Comparison of ENCODE assay signal across 26 mouse cellular contexts in the genomic region with DNA sequence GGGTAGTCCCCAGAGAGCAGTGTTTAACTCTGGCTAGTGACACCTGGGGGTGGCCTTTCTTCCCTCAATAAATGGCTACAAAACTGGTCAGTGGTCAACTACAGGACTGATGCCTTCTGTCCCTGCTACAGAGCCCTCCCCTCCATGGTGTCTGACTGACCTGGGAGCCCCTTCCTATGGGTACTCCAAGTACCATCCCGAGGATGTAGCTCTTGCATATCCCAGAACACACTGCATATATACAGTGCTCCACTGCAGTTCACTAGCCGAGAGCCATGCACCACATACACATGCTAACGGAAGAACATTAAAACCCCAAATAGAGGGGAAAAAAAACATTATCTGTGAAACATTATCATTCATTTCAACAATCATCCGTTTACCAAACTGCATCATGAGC.
DNase-seq lines count a peak whose midpoint lies in the region; ATAC-seq lines count a peak whose summit lies in the region.
"Had no signal": no experiment of that assay in that cellular context is flagged by ENCODE, and none has a peak within 500 bp of the region (broad histone marks: within the 10 kb centered on the region; RNA-seq: fewer than 3 reads in every experiment).

No protein-coding gene starts in this region.

- no peak for DNase-seq in hindbrain, embryonic 14.5 days (ENCODE audit: low spot score)
- DNase-seq in midbrain, embryonic 10.5 days (ENCODE audit: low spot score), result no peak
- DNase-seq in spleen, postnatal 4 days (ENCODE audit: low spot score in 2 of 2), result no peak
- DNase-seq: adrenal gland, adult 2 months; adrenal gland, postnatal 14 days; cerebellum, adult 11 months; cerebellum, adult 2 months; cerebellum, adult 9-11 months; cerebellum, postnatal 25 days; gastrocnemius, postnatal 36 days; heart, adult 2 months; heart, postnatal 14 days; heart, postnatal 4 days had no signal

- H3K9ac ChIP-seq in forebrain, embryonic 16.5 days (replicated peaks; ENCODE audit: low read depth, low read length), result no peak overlapping the region
- no peak overlapping the region for H3K9ac ChIP-seq in forebrain, embryonic 13.5 days
- no peak overlapping the region for H3K9ac ChIP-seq in hindbrain, embryonic 14.5 days
- no peak overlapping the region for H3K9ac ChIP-seq in hindbrain, embryonic 13.5 days
- H3K9ac ChIP-seq in midbrain, embryonic 13.5 days (replicated peaks), result no peak overlapping the region
- H3K9ac ChIP-seq in neural tube, embryonic 15.5 days (replicated peaks), result no peak overlapping the region
- H3K9ac ChIP-seq: embryonic facial prominence, embryonic 12.5 days; embryonic facial prominence, embryonic 15.5 days; forebrain, embryonic 15.5 days; heart, embryonic 13.5 days; intestine, embryonic 15.5 days had no signal

- H3K27ac ChIP-seq in forebrain, embryonic 16.5 days (ENCODE audit: low read length), result no peak overlapping the region
- no peak overlapping the region for H3K27ac ChIP-seq in forebrain, embryonic 13.5 days
- H3K27ac ChIP-seq in hindbrain, embryonic 14.5 days, result no peak overlapping the region
- no peak overlapping the region for H3K27ac ChIP-seq in hindbrain, embryonic 13.5 days
- H3K27ac ChIP-seq in midbrain, embryonic 13.5 days, result peak overlapping the region; percentile 47
- H3K27ac ChIP-seq in midbrain, embryonic 10.5 days (replicated peaks), result no peak overlapping the region
- H3K27ac ChIP-seq in neural tube, embryonic 15.5 days (replicated peaks), result peak overlapping the region; percentile 28; the same call in 1 of the 2 replicates
- H3K27ac ChIP-seq: embryonic facial prominence, embryonic 12.5 days; embryonic facial prominence, embryonic 15.5 days; heart, adult 2 months; heart, embryonic 10.5 days; heart, embryonic 13.5 days; intestine, embryonic 15.5 days had no signal

- no peak overlapping the region for H3K4me3 ChIP-seq in forebrain, embryonic 16.5 days (replicated peaks; ENCODE audit: low read length)
- H3K4me3 ChIP-seq in forebrain, embryonic 13.5 days, result no peak overlapping the region
- no peak overlapping the region for H3K4me3 ChIP-seq in hindbrain, embryonic 14.5 days (replicated peaks; ENCODE audit: low read length)
- H3K4me3 ChIP-seq in hindbrain, embryonic 13.5 days, result no peak overlapping the region
- no peak overlapping the region for H3K4me3 ChIP-seq in midbrain, embryonic 13.5 days (replicated peaks)
- H3K4me3 ChIP-seq in midbrain, embryonic 10.5 days, result no peak overlapping the region
- no peak overlapping the region for H3K4me3 ChIP-seq in neural tube, embryonic 15.5 days (replicated peaks)
- H3K4me3 ChIP-seq: embryonic facial prominence, embryonic 12.5 days; embryonic facial prominence, embryonic 15.5 days; forebrain, embryonic 15.5 days; heart, adult 2 months; heart, embryonic 10.5 days; heart, embryonic 13.5 days; intestine, embryonic 15.5 days had no signal

- ATAC-seq in forebrain, embryonic 16.5 days, result 0 out of 2 replicates have a peak, but pooled peaks have one; percentile 16
- ATAC-seq in forebrain, embryonic 13.5 days, result no peak
- peak; percentile 41; the same call in 1 of the 2 replicates for ATAC-seq in hindbrain, embryonic 14.5 days (ENCODE audit: low FRiP score)
- no peak for ATAC-seq in hindbrain, embryonic 13.5 days (ENCODE audit: low FRiP score)
- peak; percentile 53 for ATAC-seq in midbrain, embryonic 13.5 days
- no peak for ATAC-seq in neural tube, embryonic 15.5 days (ENCODE audit: low FRiP score)
- ATAC-seq: CD4-positive, CD25-positive, alpha-beta regulatory T cell, adult 4 months; forebrain, embryonic 15.5 days; hindbrain, embryonic 16.5 days; intestine, embryonic 15.5 days had no signal

- no peaks in the 10 kb centered on the region for H3K27me3 ChIP-seq in forebrain, embryonic 16.5 days (replicated peaks; ENCODE audit: control insufficient read depth, insufficient read depth, low read length)
- H3K27me3 ChIP-seq in forebrain, embryonic 13.5 days, result no peaks in the 10 kb centered on the region
- no peaks in the 10 kb centered on the region for H3K27me3 ChIP-seq in hindbrain, embryonic 14.5 days (ENCODE audit: control insufficient read depth, insufficient read depth, low read length)
- H3K27me3 ChIP-seq in hindbrain, embryonic 13.5 days, result no peaks in the 10 kb centered on the region
- H3K27me3 ChIP-seq in midbrain, embryonic 13.5 days, result no peaks in the 10 kb centered on the region
- H3K27me3 ChIP-seq in midbrain, embryonic 10.5 days (ENCODE audit: low read depth, poor library complexity, severe bottlenecking), result no peaks in the 10 kb centered on the region
- H3K27me3 ChIP-seq in neural tube, embryonic 15.5 days (replicated peaks), result no peaks in the 10 kb centered on the region
- H3K27me3 ChIP-seq: embryonic facial prominence, embryonic 12.5 days; embryonic facial prominence, embryonic 15.5 days; forebrain, embryonic 15.5 days; heart, embryonic 13.5 days; intestine, embryonic 15.5 days had no signal

- no peak overlapping the region for H3K4me2 ChIP-seq in forebrain, embryonic 16.5 days (ENCODE audit: low read length)
- H3K4me2 ChIP-seq in forebrain, embryonic 13.5 days, result no peak overlapping the region
- H3K4me2 ChIP-seq in hindbrain, embryonic 14.5 days (replicated peaks), result no peak overlapping the region
- H3K4me2 ChIP-seq in hindbrain, embryonic 13.5 days, result no peak overlapping the region
- H3K4me2 ChIP-seq in midbrain, embryonic 13.5 days (replicated peaks), result no peak overlapping the region
- H3K4me2 ChIP-seq in neural tube, embryonic 15.5 days, result no peak overlapping the region
- H3K4me2 ChIP-seq: embryonic facial prominence, embryonic 12.5 days; embryonic facial prominence, embryonic 15.5 days; forebrain, embryonic 15.5 days; heart, embryonic 13.5 days; intestine, embryonic 15.5 days had no signal

- H3K36me3 ChIP-seq in forebrain, embryonic 16.5 days (ENCODE audit: control insufficient read depth, insufficient read depth), result no peaks in the 10 kb centered on the region
- H3K36me3 ChIP-seq in forebrain, embryonic 13.5 days (ENCODE audit: poor library complexity, severe bottlenecking), result no peaks in the 10 kb centered on the region
- no peaks in the 10 kb centered on the region for H3K36me3 ChIP-seq in hindbrain, embryonic 14.5 days (replicated peaks; ENCODE audit: control insufficient read depth, insufficient read depth)
- H3K36me3 ChIP-seq in hindbrain, embryonic 13.5 days, result no peaks in the 10 kb centered on the region
- no peaks in the 10 kb centered on the region for H3K36me3 ChIP-seq in midbrain, embryonic 13.5 days
- H3K36me3 ChIP-seq in midbrain, embryonic 10.5 days, result no peaks in the 10 kb centered on the region
- H3K36me3 ChIP-seq in neural tube, embryonic 15.5 days, result no peaks in the 10 kb centered on the region
- H3K36me3 ChIP-seq: embryonic facial prominence, embryonic 12.5 days; embryonic facial prominence, embryonic 15.5 days; forebrain, embryonic 15.5 days; heart, embryonic 10.5 days; heart, embryonic 13.5 days; intestine, embryonic 15.5 days had no signal

- no peaks in the 10 kb centered on the region for H3K9me3 ChIP-seq in forebrain, embryonic 16.5 days (ENCODE audit: control insufficient read depth, low read length)
- H3K9me3 ChIP-seq in forebrain, embryonic 13.5 days (replicated peaks), result no peaks in the 10 kb centered on the region
- no peaks in the 10 kb centered on the region for H3K9me3 ChIP-seq in hindbrain, embryonic 14.5 days (ENCODE audit: control insufficient read depth, low read length)
- no peaks in the 10 kb centered on the region for H3K9me3 ChIP-seq in hindbrain, embryonic 13.5 days
- no peaks in the 10 kb centered on the region for H3K9me3 ChIP-seq in midbrain, embryonic 13.5 days
- H3K9me3 ChIP-seq in midbrain, embryonic 10.5 days (replicated peaks), result no peaks in the 10 kb centered on the region
- H3K9me3 ChIP-seq in neural tube, embryonic 15.5 days (replicated peaks), result no peaks in the 10 kb centered on the region
- H3K9me3 ChIP-seq: embryonic facial prominence, embryonic 12.5 days; embryonic facial prominence, embryonic 15.5 days; forebrain, embryonic 15.5 days; heart, embryonic 10.5 days; heart, embryonic 13.5 days; intestine, embryonic 15.5 days had no signal

- H3K4me1 ChIP-seq in forebrain, embryonic 16.5 days (replicated peaks; ENCODE audit: control insufficient read depth, insufficient read depth, low read length), result peaks cover 11% of the 10 kb centered on the region
- peaks cover 33% of the 10 kb centered on the region for H3K4me1 ChIP-seq in forebrain, embryonic 13.5 days
- H3K4me1 ChIP-seq in hindbrain, embryonic 14.5 days (replicated peaks; ENCODE audit: control insufficient read depth, insufficient read depth, low read length), result peaks cover 12% of the 10 kb centered on the region
- peaks cover 34% of the 10 kb centered on the region for H3K4me1 ChIP-seq in hindbrain, embryonic 13.5 days (replicated peaks)
- H3K4me1 ChIP-seq in midbrain, embryonic 13.5 days (replicated peaks), result peaks cover 27% of the 10 kb centered on the region
- peaks cover 27% of the 10 kb centered on the region for H3K4me1 ChIP-seq in midbrain, embryonic 10.5 days
- H3K4me1 ChIP-seq in neural tube, embryonic 15.5 days, result peaks cover 13% of the 10 kb centered on the region

- WGBS in forebrain, embryonic 16.5 days, result 83% methylated on average over 4 of the region's 4 CpGs
- 89% methylated on average over 4 of the region's 4 CpGs for WGBS in forebrain, embryonic 13.5 days
- 86% methylated on average over 4 of the region's 4 CpGs for WGBS in hindbrain, embryonic 14.5 days
- 89% methylated on average over 4 of the region's 4 CpGs for WGBS in hindbrain, embryonic 13.5 days
- 91% methylated on average over 4 of the region's 4 CpGs for WGBS in midbrain, embryonic 13.5 days
- WGBS in midbrain, embryonic 10.5 days, result 91% methylated on average over 4 of the region's 4 CpGs
- WGBS in neural tube, embryonic 15.5 days, result 60% methylated on average over 4 of the region's 4 CpGs

Comparison
In these comparisons a context has a peak if more than half of its experiments do, and no peak if none do; other contexts are left out.
1. ATAC-seq: peak in forebrain, embryonic 16.5 days (single experiment), hindbrain, embryonic 14.5 days (single experiment) and midbrain, embryonic 13.5 days (single experiment); none in forebrain, embryonic 13.5 days (single experiment), hindbrain, embryonic 13.5 days (single experiment) and neural tube, embryonic 15.5 days (single experiment).
2. H3K27ac ChIP-seq: peak in midbrain, embryonic 13.5 days (single experiment) and neural tube, embryonic 15.5 days (single experiment); none in forebrain, embryonic 16.5 days (single experiment), forebrain, embryonic 13.5 days (single experiment), hindbrain, embryonic 14.5 days (single experiment), hindbrain, embryonic 13.5 days (single experiment) and midbrain, embryonic 10.5 days (single experiment).